Mouse (Mus musculus) gastrocnemius, postnatal 36 days (tissue): ENCODE measurements around the gene Xlr4b. TPM values are rescaled to one million over a fixed set of nuclear protein-coding genes. Genes with fewer than 3 reads are reported as not detected.
"Not testable (repeated sequence)": the region's sequence is repeated elsewhere in the genome, so short reads cannot be mapped to it uniquely, and the experiment has no call there.

Experiments
- DNase-seq, 2 experiments: peaks; one replicate each; pipeline ENCODE4 v3.0.0; 2022
- intact Hi-C: fragments of 180-260 bp; cut with DNase I; formaldehyde crosslinking; loops from one replicate; pipeline ENCODE4 v1.15.1; 2025
- long read RNA-seq, 2 experiments: library from polyadenylated mRNA; stranded (forward); transcript quantifications; one replicate each; pipeline ENCODE4 v2.0.0; 2021
- total RNA-seq, 2 experiments: library from RNA; stranded (reverse); gene quantifications; 2 replicates each; pipeline ENCODE4 v1.2.3; 2021

The Xlr4b gene
- total RNA-seq: under 1 TPM in 1 of 2 experiments, not detected in 1; 0.26 TPM
- long read RNA-seq, experiment 1: 0 reads
- long read RNA-seq, experiment 2: 0 reads

DNA sequence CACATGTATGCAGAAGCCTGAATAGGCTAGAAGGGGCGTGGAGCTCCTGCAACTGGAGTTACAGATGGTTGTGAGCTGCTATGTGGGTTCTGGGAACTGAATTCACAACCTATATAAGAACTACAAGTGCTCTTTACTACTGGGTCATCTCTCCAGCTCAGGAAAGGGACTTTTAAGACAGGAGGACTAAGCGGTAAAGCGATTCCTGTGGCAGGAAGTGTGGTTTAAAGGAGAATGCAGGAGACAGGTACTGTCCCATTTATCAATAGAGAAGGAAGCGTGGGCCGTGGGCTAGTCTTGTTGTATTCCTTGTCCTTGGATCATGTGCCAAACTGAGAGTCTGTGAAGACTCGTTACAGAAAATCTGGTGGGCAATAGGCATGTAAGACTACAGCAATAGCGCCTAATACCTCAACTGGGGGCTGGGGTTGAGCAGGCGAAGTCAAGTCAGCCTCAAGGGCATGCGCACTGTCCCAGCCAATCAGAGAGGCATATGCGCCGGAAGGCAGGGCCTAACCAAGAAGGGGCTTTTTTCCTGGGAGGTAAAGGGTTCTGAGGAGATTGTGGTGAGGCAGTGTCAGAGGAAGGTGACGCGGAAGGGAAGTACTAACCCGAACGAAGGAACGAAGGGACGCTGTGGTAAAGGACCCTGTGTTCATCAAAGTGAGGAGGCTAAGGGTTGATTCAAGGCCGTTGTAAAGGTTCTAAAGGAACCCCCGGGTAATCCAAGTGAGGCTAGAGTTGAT, at the start of gene Xlr4b:
Gene Xlr4b, plus strand, starts transcription at position 515 of the 746 bp plus-strand sequence.
- intact Hi-C loops, DNase-seq: not testable (repeated sequence)

- intact Hi-C loops, DNase-seq: not testable (repeated sequence)
Measured at GRCm38 (mm10) chrX:73176889-73177288, 37.2 kb upstream of the Xlr4b start, which contains the start of gene Spin2d. TSS of gene Spin2d (minus strand) at chrX:73176989.

GRCm38 (mm10) chrX:73191934-73192333, 22.2 kb upstream of the Xlr4b start, which contains the start of gene Xlr3b:
TSS of gene Xlr3b (plus strand) at chrX:73192207.
- intact Hi-C loops: not testable (repeated sequence)

DNA sequence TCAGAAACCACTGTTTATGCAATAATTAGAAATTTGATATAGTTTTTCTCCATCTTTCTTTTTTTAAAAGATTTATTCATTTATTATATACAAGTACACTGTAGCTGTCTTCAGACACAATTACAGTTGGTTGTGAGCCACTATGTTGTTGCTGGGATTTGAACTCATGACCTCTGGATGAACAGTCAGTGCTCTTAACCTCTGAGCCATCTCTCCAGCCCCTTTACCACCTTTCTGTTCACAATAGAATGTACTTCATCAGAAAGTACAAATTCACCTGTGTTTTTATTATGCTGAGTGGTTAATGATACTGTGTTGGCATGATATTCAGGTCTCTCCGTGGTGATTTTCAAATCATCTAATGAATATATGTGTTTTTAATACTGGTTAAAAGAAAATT, 11.2 kb downstream of the Xlr4b start:
- intact Hi-C loops: no loop called here
- no peak for DNase-seq

More at GRCm38 (mm10) chrX:73191934-73192333, 22.2 kb upstream of the Xlr4b start, which contains the start of gene Xlr3b:
- not testable (repeated sequence) for DNase-seq

- intact Hi-C loops: no loop called here
- DNase-seq: peak; percentile 64 to 65
Measured at GRCm38 (mm10) chrX:73227914-73228605, 13.9 kb downstream of the Xlr4b start, which contains the start of gene F8a. TSS of gene F8a (plus strand) at chrX:73228291.

GRCm38 (mm10) chrX:73228606-73229214, 14.6 kb downstream of the Xlr4b start:
- intact Hi-C loops: no loop called here
- peak; percentile 4 to 37 for DNase-seq

GRCm38 (mm10) chrX:73229288-73229687, 15.2 kb downstream of the Xlr4b start:
- no peak for DNase-seq
- intact Hi-C loops: no loop called here

- DNase-seq, intact Hi-C loops: not testable (repeated sequence)
Measured at GRCm38 (mm10) chrX:73242821-73243325, 28.7 kb downstream of the Xlr4b start, which contains the start of gene Xlr4c. TSS of gene Xlr4c (minus strand) at chrX:73243130.

GRCm38 (mm10) chrX:73262428-73262827, 48.3 kb downstream of the Xlr4b start:
- intact Hi-C loops, DNase-seq: not testable (repeated sequence)

DNA sequence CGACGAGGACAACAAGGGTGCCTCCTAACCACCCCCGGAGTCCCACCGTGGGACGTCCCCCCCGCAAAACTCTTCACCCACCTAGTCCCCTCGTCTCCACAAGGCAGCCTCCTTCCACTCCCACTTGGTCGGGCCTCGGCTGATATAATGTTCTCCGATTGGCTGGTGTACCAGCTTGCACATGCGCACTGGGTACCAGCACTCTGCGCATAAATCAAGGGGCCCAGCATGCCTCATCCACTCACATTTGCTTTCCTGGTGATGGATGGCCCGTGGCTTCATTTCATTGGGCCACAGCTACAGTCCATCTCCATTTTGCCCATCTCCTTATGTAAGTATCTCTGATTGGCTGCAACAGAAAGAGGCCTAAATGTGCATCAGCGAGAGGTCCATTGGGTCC, 51.1 kb downstream of the Xlr4b start, which contains the start of gene Xlr3c:
Gene Xlr3c, minus strand, starts transcription at position 121 of the 400 bp plus-strand sequence.
- DNase-seq, intact Hi-C loops: not testable (repeated sequence)

Other genes starting within 250 kb of the Xlr4b start
- gene Zfp185, start 227.0 kb upstream of the Xlr4b start, total RNA-seq: 1 to 10 TPM; 1.4 to 1.9 TPM
- gene Pnma5, start 177.2 kb upstream of the Xlr4b start, total RNA-seq: under 1 TPM in 1 of 2 experiments, not detected in 1; 0.10 TPM
- gene Pnma3, start 149.5 kb upstream of the Xlr4b start, total RNA-seq: not detected
- not detected for gene Xlr4a, start 131.9 kb upstream of the Xlr4b start, total RNA-seq
- under 1 TPM in 1 of 2 experiments, not detected in 1; 0.76 TPM for gene Xlr3a, start 117.2 kb upstream of the Xlr4b start, total RNA-seq
- gene Gm14685, start 97.3 kb upstream of the Xlr4b start, total RNA-seq: not detected
- not detected for gene Xlr5b, start 65.5 kb upstream of the Xlr4b start, total RNA-seq
- gene DXBay18, start 64.9 kb upstream of the Xlr4b start, total RNA-seq: not detected
- not detected for gene Spin2d, start 37.3 kb upstream of the Xlr4b start, total RNA-seq
- 1 to 10 TPM in 1 of 2 experiments, under 1 TPM in 1; 0.33 to 4.2 TPM for gene Xlr3b, start 22.1 kb upstream of the Xlr4b start, total RNA-seq
- 1 to 10 TPM; 4.9 to 6.6 TPM for gene F8a, start 14.0 kb downstream of the Xlr4b start, total RNA-seq
- gene Xlr4c, start 28.8 kb downstream of the Xlr4b start, total RNA-seq: under 1 TPM in 1 of 2 experiments, not detected in 1; 0.17 TPM
- gene Xlr3c, start 51.1 kb downstream of the Xlr4b start, total RNA-seq: not detected
- gene Xlr5a, start 78.6 kb downstream of the Xlr4b start, total RNA-seq: not detected
- not detected for gene Xlr5c, start 78.6 kb downstream of the Xlr4b start, total RNA-seq
- not detected for gene Gm45015, start 122.5 kb downstream of the Xlr4b start, total RNA-seq
- 1 to 10 TPM; 4.4 to 5.6 TPM for gene Zfp275, start 128.3 kb downstream of the Xlr4b start, total RNA-seq
- gene Gm18336, start 184.4 kb downstream of the Xlr4b start, total RNA-seq: not detected
- under 1 TPM in 1 of 2 experiments, not detected in 1; 0.15 TPM for gene Zfp92, start 196.8 kb downstream of the Xlr4b start, total RNA-seq
- not detected for gene Trex2, start 221.0 kb downstream of the Xlr4b start, total RNA-seq
- gene Haus7, start 244.7 kb downstream of the Xlr4b start, total RNA-seq: 10 to 100 TPM; 11.0 to 13.7 TPM